Mouse (Mus musculus): ENCODE data around the gene Cpxm1. TPM values are rescaled to one million over a fixed set of nuclear protein-coding genes. Genes with fewer than 3 reads are reported as not detected.
A peak's percentile ranks its signal among the peaks of the same experiment; 100 is the strongest.

Gene Cpxm1
- polyA plus RNA-seq, 2 experiments, result 1.9 to 2.3 TPM

DNA sequence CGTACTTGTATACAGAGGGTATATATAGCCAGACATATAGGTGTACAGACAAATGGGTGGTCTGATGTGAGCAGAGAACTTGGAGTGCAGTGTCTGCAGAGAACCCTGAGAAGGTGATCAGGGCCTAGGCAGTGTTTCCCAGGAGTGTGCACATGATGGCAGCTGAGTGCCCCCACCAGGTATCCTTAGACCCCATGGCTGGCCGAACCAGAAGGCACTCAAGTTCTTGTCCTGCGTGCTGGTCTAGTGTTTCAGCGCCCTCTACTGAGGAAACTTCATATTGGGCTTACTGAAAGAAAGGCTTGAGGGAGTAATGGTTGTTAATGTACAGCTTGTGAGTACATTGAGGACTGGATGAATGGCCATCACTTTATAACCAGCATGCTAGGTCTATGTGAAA is 35.8 kb upstream of the Cpxm1 start:
- no peak overlapping the region for H3K4me3 ChIP-seq (ENCODE audit: insufficient read depth in 1 of 2, low read depth in 2 of 2, low read length in 2 of 2)
- H3K9me3 ChIP-seq (ENCODE audit: control insufficient read depth, low read length), result no peaks in the 10 kb centered on the region
- no peak overlapping the region for H3K9ac ChIP-seq (replicated peaks)
- peaks cover 8% of the 10 kb centered on the region for H3K36me3 ChIP-seq (replicated peaks; ENCODE audit: control insufficient read depth, insufficient read depth, low read depth)
- TF ChIP-seq EP300 (IDR thresholded peaks at IDR 0.05; ENCODE audit: low read depth) (no peak), CTCF (IDR thresholded peaks at IDR 0.05; ENCODE audit: low read depth) (peak; percentile 76)
- no peak overlapping the region for H3K4me2 ChIP-seq (ENCODE audit: low read depth)
- DNase-seq (ENCODE audit: low read depth in 3 of 3, low spot score in 3 of 3) (peak in 1 of 3 experiments; percentile 45), ATAC-seq (ENCODE audit: insufficient read depth) (peak; percentile 23; the same call in 1 of the 2 replicates)
- no peak overlapping the region for H3K27ac ChIP-seq
- no peaks in the 10 kb centered on the region for H3K27me3 ChIP-seq (ENCODE audit: control insufficient read depth, insufficient read depth, low read length)
- H3K4me1 ChIP-seq (replicated peaks; ENCODE audit: control insufficient read depth in 2 of 2, insufficient read depth in 2 of 2, low read length in 1 of 2), result peaks cover 2 to 3% of the 10 kb centered on the region in 2 experiments; a peak in 1 of 4 replicates
- WGBS (ENCODE audit: insufficient replicate concordance), result 19% methylated on average over 4 of the region's 4 CpGs

DNA sequence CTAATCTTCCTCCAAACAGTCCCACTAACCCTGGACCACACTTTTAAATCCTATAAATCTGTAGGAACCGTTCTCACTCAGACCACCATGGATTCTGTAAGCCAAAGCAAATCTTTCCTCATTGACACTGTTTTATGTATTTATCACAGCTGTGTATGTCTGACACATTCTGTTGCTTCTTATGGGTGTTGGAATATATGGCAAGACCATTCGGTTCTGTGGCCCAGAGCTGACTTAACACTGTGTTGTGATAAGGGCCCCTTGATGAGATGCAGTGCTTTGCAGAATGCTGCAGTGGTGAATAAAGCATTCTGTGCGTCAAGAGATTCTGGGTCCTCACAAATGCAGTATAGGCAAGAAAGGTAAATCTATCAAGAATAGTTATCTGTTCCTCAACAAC is 34.8 kb upstream of the Cpxm1 start:
- Histone ChIP-seq H3K36me3 (replicated peaks; ENCODE audit: control insufficient read depth, insufficient read depth, low read depth) (peaks cover 8% of the 10 kb centered on the region), H3K9me3 (ENCODE audit: control insufficient read depth, low read length) (no peaks in the 10 kb centered on the region), H3K27ac (no peak overlapping the region), H3K4me3 (ENCODE audit: insufficient read depth in 1 of 2, low read depth in 2 of 2, low read length in 2 of 2) (no peak overlapping the region), H3K9ac (replicated peaks) (no peak overlapping the region), H3K4me2 (ENCODE audit: low read depth) (no peak overlapping the region), H3K4me1 (replicated peaks; ENCODE audit: control insufficient read depth in 2 of 2, insufficient read depth in 2 of 2, low read length in 1 of 2) (peaks cover 2 to 3% of the 10 kb centered on the region in 2 experiments; a peak in 2 of 4 replicates), H3K27me3 (ENCODE audit: control insufficient read depth, insufficient read depth, low read length) (no peaks in the 10 kb centered on the region)
- TF ChIP-seq EP300 (IDR thresholded peaks at IDR 0.05; ENCODE audit: low read depth) (no peak), CTCF (IDR thresholded peaks at IDR 0.05; ENCODE audit: low read depth) (no peak)
- DNase-seq (ENCODE audit: low read depth in 3 of 3, low spot score in 3 of 3) (no peak), ATAC-seq (ENCODE audit: insufficient read depth) (no peak)
- WGBS (ENCODE audit: insufficient replicate concordance), result 70% methylated on average over 3 of the region's 3 CpGs

DNA sequence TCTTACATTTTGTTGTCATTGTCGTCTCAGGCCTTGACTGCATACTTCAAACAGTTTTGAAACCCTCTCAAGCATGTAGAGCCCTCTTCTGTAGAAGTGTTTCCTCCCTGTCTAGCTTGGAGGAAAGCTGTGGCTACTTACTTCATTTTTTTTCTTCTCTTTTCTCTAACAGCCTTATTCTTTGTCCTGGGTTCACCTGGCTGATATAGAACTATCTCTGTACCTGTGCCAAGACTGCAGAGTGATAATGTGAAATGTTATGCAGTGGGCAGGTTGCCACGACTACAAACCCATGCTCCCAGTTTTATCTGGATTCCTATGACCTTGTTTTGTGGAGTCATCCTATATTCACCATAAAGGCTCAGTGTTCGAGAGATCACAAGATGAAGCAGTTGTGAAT is 33.1 kb upstream of the Cpxm1 start:
- TF ChIP-seq EP300 (IDR thresholded peaks at IDR 0.05; ENCODE audit: low read depth) (no peak), CTCF (IDR thresholded peaks at IDR 0.05; ENCODE audit: low read depth) (no peak)
- peaks cover 2 to 3% of the 10 kb centered on the region in 2 experiments; a peak in 3 of 4 replicates for H3K4me1 ChIP-seq (replicated peaks; ENCODE audit: control insufficient read depth in 2 of 2, insufficient read depth in 2 of 2, low read length in 1 of 2)
- H3K9me3 ChIP-seq (ENCODE audit: control insufficient read depth, low read length), result no peaks in the 10 kb centered on the region
- H3K4me2 ChIP-seq (ENCODE audit: low read depth), result no peak overlapping the region
- H3K27ac ChIP-seq, result no peak overlapping the region
- no peak overlapping the region for H3K9ac ChIP-seq (replicated peaks)
- no peak for DNase-seq (ENCODE audit: low read depth in 3 of 3, low spot score in 3 of 3)
- H3K36me3 ChIP-seq (replicated peaks; ENCODE audit: control insufficient read depth, insufficient read depth, low read depth), result peaks cover 8% of the 10 kb centered on the region
- 70% methylated on average over 3 of the region's 3 CpGs for WGBS (ENCODE audit: insufficient replicate concordance)
- no peak overlapping the region for H3K4me3 ChIP-seq (ENCODE audit: insufficient read depth in 1 of 2, low read depth in 2 of 2, low read length in 2 of 2)
- no peak for ATAC-seq (ENCODE audit: insufficient read depth)
- H3K27me3 ChIP-seq (ENCODE audit: control insufficient read depth, insufficient read depth, low read length), result no peaks in the 10 kb centered on the region

DNA sequence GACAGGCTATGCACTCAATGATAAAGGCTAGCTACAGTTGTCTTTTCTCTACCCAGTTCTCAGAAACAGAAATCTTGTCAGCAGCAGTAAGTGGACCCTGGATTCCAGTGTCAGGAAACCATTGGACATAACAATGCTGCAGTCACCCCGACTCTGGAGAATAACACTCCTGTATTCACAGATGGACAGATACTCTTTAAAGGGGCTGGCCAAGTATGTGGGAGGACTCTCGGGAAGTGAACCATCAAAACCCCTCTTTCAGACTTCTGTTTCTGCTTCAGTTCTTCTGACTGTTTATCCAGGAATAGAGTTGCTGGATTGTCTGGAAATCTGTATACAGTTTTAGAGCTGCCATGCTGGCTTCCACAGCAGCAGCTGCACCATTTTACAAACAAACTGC is 32.5 kb upstream of the Cpxm1 start:
- no peak for DNase-seq (ENCODE audit: low read depth in 3 of 3, low spot score in 3 of 3)
- ATAC-seq (ENCODE audit: insufficient read depth), result no peak
- 57% methylated on average over 2 of the region's 2 CpGs for WGBS (ENCODE audit: insufficient replicate concordance)
- no peak overlapping the region for H3K4me2 ChIP-seq (ENCODE audit: low read depth)
- H3K36me3 ChIP-seq (replicated peaks; ENCODE audit: control insufficient read depth, insufficient read depth, low read depth), result peaks cover 8% of the 10 kb centered on the region
- no peaks in the 10 kb centered on the region for H3K9me3 ChIP-seq (ENCODE audit: control insufficient read depth, low read length)
- peaks cover 7 to 9% of the 10 kb centered on the region in 2 experiments for H3K4me1 ChIP-seq (replicated peaks; ENCODE audit: control insufficient read depth in 2 of 2, insufficient read depth in 2 of 2, low read length in 1 of 2)
- no peak overlapping the region for H3K27ac ChIP-seq
- TF ChIP-seq EP300 (IDR thresholded peaks at IDR 0.05; ENCODE audit: low read depth) (no peak), CTCF (IDR thresholded peaks at IDR 0.05; ENCODE audit: low read depth) (no peak)
- H3K9ac ChIP-seq (replicated peaks), result no peak overlapping the region
- H3K4me3 ChIP-seq (ENCODE audit: insufficient read depth in 1 of 2, low read depth in 2 of 2, low read length in 2 of 2), result no peak overlapping the region
- no peaks in the 10 kb centered on the region for H3K27me3 ChIP-seq (ENCODE audit: control insufficient read depth, insufficient read depth, low read length)

DNA sequence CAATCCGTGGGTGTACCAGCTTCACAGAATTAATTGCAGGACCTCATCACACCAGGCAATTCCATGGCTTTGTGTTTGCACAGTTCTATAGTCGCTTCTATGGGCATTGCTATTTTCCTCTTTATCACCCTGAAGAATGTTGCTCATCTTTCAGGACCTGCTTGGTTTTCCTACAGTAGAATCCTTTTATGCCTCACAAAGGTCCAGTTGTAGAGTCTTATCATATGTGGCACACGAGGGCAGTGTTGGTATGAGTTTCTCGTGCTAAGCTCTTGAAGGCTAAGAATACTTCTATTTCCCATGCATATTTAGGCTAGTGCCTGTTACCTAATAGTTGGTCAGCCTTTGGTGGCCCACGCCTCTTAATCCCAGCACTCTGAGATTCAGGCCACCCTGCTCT is 27.7 kb upstream of the Cpxm1 start:
- H3K4me1 ChIP-seq (replicated peaks; ENCODE audit: control insufficient read depth in 2 of 2, insufficient read depth in 2 of 2, low read length in 1 of 2), result peaks cover 13 to 14% of the 10 kb centered on the region in 2 experiments
- DNase-seq (ENCODE audit: low read depth in 3 of 3, low spot score in 3 of 3), result no peak
- H3K36me3 ChIP-seq (replicated peaks; ENCODE audit: control insufficient read depth, insufficient read depth, low read depth), result no peaks in the 10 kb centered on the region; the same call in 1 of the 2 replicates
- H3K4me2 ChIP-seq (ENCODE audit: low read depth), result peak overlapping the region; percentile 99
- no peak for TF ChIP-seq EP300 (IDR thresholded peaks at IDR 0.05; ENCODE audit: low read depth)
- peak; percentile 32 for TF ChIP-seq CTCF (IDR thresholded peaks at IDR 0.05; ENCODE audit: low read depth)
- no peaks in the 10 kb centered on the region for H3K27me3 ChIP-seq (ENCODE audit: control insufficient read depth, insufficient read depth, low read length)
- H3K9me3 ChIP-seq (ENCODE audit: control insufficient read depth, low read length), result no peaks in the 10 kb centered on the region
- WGBS (ENCODE audit: insufficient replicate concordance), result 21% methylated on average over 5 of the region's 5 CpGs
- ATAC-seq (ENCODE audit: insufficient read depth), result no peak
- H3K27ac ChIP-seq, result no peak overlapping the region
- peak overlapping the region; percentile 73 to 81 for H3K4me3 ChIP-seq (ENCODE audit: insufficient read depth in 1 of 2, low read depth in 2 of 2, low read length in 2 of 2)
- H3K9ac ChIP-seq (replicated peaks), result peak overlapping the region; percentile 91
